Mouse (Mus musculus) stomach, postnatal 0 days (tissue): ENCODE results near the gene Kidins220.

Experiments used
- CTCF ChIP-seq: IDR thresholded peaks from 2 replicates; pipeline ENCODE4 v1.5.1; 2016; ENCODE audit warnings: antibody characterized with exemption, low read depth, mild to moderate bottlenecking, moderate library complexity
- EP300 ChIP-seq: optimal IDR thresholded peaks from 2 replicates; pipeline ENCODE3; 2016; ENCODE audit warnings: antibody characterized with exemption

DNA sequence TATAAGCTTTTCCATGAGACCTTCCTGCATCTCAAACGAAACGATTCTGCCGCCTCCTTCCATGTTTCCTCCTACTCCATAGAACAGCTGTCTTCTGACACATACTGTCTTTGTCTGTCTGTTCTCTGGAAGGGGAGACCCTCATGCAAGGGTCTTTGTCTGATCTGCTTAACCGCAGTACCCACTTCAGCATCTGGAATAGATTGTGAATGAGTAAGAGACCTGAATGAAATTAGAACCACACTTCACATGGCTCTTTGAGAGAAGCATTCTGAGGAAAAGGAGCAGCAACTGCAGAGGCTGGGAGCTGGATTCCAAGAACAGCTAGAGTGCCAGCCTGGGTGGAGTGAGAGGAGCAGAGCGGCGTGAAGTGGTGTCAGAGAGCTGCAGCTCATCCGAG is 40.2 kb downstream of the Kidins220 start:
- TF ChIP-seq CTCF (no peak), EP300 (no peak)
